Mouse (Mus musculus) liver, adult 2 months (tissue): ENCODE data around the gene Pparg. TPM values are rescaled to one million over a fixed set of nuclear protein-coding genes. Genes with fewer than 3 reads are reported as not detected.
A peak's percentile ranks its signal among the peaks of the same experiment; 100 is the strongest.

ENCODE experiments used
- DNase-seq: peaks from one replicate; pipeline ENCODE4 v3.0.0-alpha.2; 2011; ENCODE audit warnings: low read depth, low spot score; ENCODE audit errors: extremely low read depth
- H3K27ac ChIP-seq: fragments of 200-500 bp; replicated peaks from 2 replicates; pipeline ENCODE4 v1.5.1; 2012; ENCODE audit warnings: low read depth, mild to moderate bottlenecking, control low read depth, inconsistent platforms, low read length; ENCODE audit not compliant: insufficient read depth
- H3K27me3 ChIP-seq: fragments of 200-500 bp; 2 replicates; pipeline ENCODE4 v1.6.1; 2012; ENCODE audit warnings: mild to moderate bottlenecking, moderate library complexity, low read length, inconsistent platforms; ENCODE audit not compliant: control insufficient read depth, insufficient read depth
- H3K36me3 ChIP-seq: fragments of 200-500 bp; 2 replicates; pipeline ENCODE4 v1.6.1; 2012; ENCODE audit warnings: low read length, inconsistent platforms; ENCODE audit not compliant: control insufficient read depth, insufficient read depth
- H3K4me1 ChIP-seq: fragments of 200-500 bp; 2 replicates; pipeline ENCODE4 v1.6.1; 2011; ENCODE audit warnings: low read length; ENCODE audit not compliant: control insufficient read depth, insufficient read depth
- H3K4me3 ChIP-seq: fragments of 200-500 bp; 2 replicates; pipeline ENCODE4 v1.5.1; 2011; ENCODE audit warnings: low read depth, mild to moderate bottlenecking, control low read depth, low read length, moderate library complexity; ENCODE audit not compliant: insufficient read depth
- H3K79me2 ChIP-seq: fragments of 200-500 bp; 2 replicates; pipeline ENCODE4 v1.6.1; 2012; ENCODE audit warnings: inconsistent platforms, mild to moderate bottlenecking, low read length, moderate library complexity; ENCODE audit not compliant: control insufficient read depth, insufficient read depth
- H3K9ac ChIP-seq: fragments of 200-500 bp; 2 replicates; pipeline ENCODE4 v1.6.1; 2012; ENCODE audit warnings: low read depth, mild to moderate bottlenecking, control low read depth, inconsistent platforms, low read length
- CTCF ChIP-seq: fragments of 200-500 bp; IDR thresholded peaks from 2 replicates; pipeline ENCODE4 v1.5.1; 2011; ENCODE audit warnings: low read depth, low read length, control low read depth
- POLR2A ChIP-seq: fragments of 200-500 bp; IDR thresholded peaks from 2 replicates; pipeline ENCODE4 v1.6.1; 2011; ENCODE audit warnings: low read length, control low read depth; ENCODE audit not compliant: insufficient read depth; ENCODE audit errors: extremely low read depth
- WGBS: fragments of 180-500 bp; shearing (Covaris S2); methylation state at CpG from one replicate; pipeline ENCODE4 v1.1.7; 2018; 5-methylcytosine and 5-hydroxymethylcytosine counted together
- polyA plus RNA-seq: library from polyadenylated mRNA; depleted of rRNA; stranded (reverse); fragments of >200 nt; gene quantifications from 2 replicates; pipeline ENCODE4 v1.2.3, GENCODE M21; 2012
- total RNA-seq: library from RNA; depleted of rRNA; stranded (reverse); fragments of >200 nt; gene quantifications from 2 replicates; pipeline ENCODE4 v1.2.3, GENCODE M21; 2014

Gene Pparg
- total and polyA plus RNA-seq, 2 experiments: 6.2 to 8.9 TPM

DNA sequence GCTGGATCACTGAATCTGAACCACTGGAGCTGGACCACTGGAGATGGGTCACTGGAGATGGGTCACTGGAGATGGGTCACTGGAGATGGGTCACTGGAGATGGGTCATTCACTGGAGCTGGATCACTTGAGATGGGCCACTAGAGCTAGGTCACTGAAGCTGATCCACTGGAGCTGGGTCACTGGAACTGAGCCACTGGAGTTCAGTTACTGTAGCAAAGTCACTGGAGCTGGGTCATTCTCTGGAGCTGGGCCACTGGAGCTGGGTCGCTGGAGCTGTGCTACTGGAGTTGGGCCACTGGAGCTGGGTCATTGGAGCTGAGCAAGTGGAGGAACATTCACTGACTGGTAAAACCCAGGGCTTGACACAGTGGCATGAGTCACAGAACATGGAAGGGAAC, 145.7 kb downstream of the Pparg start:
- Histone ChIP-seq H3K36me3 (no peaks in the 10 kb centered on the region), H3K79me2 (no peaks in the 10 kb centered on the region), H3K9ac (no peak overlapping the region), H3K27me3 (no peaks in the 10 kb centered on the region), H3K4me1 (0 out of 2 replicates have a peak, but pooled peaks cover 2% of the 10 kb centered on the region), H3K27ac (no peak overlapping the region), H3K4me3 (no peak overlapping the region)
- peak; percentile 62 for DNase-seq
- 47% methylated on average over 1 of the region's 1 CpGs for WGBS
- no peak for TF ChIP-seq CTCF
- no peak for TF ChIP-seq POLR2A

GRCm38 (mm10) chr6:115511447-115511846, 150.7 kb downstream of the Pparg start:
- TF ChIP-seq POLR2A (no peak), CTCF (no peak)
- H3K27ac ChIP-seq: no peak overlapping the region
- peak; percentile 84 for DNase-seq

GRCm38 (mm10) chr6:115513207-115513606, 152.5 kb downstream of the Pparg start:
- no peak for DNase-seq
- TF ChIP-seq CTCF (no peak), POLR2A (no peak)
- H3K9ac ChIP-seq: no peak overlapping the region
- H3K4me1 ChIP-seq: peaks cover 2% of the 10 kb centered on the region; the same call in 1 of the 2 replicates
- no peaks in the 10 kb centered on the region for H3K27me3 ChIP-seq
- 95% methylated on average over 4 of the region's 4 CpGs for WGBS
- H3K4me3 ChIP-seq: no peak overlapping the region
- no peaks in the 10 kb centered on the region for H3K79me2 ChIP-seq
- no peak overlapping the region for H3K27ac ChIP-seq
- H3K36me3 ChIP-seq: no peaks in the 10 kb centered on the region

More at GRCm38 (mm10) chr6:115511447-115511846, 150.7 kb downstream of the Pparg start:
- no peaks in the 10 kb centered on the region for H3K79me2 ChIP-seq
- no peaks in the 10 kb centered on the region for H3K27me3 ChIP-seq
- H3K9ac ChIP-seq: no peak overlapping the region
- H3K4me3 ChIP-seq: no peak overlapping the region
- H3K4me1 ChIP-seq: peaks cover 2% of the 10 kb centered on the region; the same call in 1 of the 2 replicates
- 50% methylated on average over 3 of the region's 3 CpGs for whole genome bisulfite sequencing
- no peaks in the 10 kb centered on the region for H3K36me3 ChIP-seq

DNA sequence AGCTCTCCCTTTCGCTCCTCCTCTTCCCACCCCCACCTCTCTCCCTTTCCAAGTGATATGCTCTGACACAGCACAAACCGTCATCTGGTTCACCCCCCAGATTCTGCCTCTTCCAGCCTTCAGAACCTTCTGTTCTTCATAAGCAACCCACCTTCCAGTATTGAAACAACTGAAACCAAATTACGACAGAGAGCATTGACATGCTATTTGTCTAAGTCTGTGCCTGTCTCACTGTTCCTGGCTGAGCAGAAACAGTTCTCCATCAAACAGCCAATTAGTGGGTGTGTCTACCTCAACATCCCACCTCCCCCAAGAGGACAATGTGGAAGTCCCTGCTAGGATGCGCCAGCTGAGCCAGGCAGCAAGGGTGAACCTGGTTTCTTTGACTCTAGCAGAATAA, 157.2 kb downstream of the Pparg start:
- Histone ChIP-seq H3K27ac (no peak overlapping the region), H3K4me3 (no peak overlapping the region), H3K9ac (no peak overlapping the region)

GRCm38 (mm10) chr6:115518352-115518751, 157.6 kb downstream of the Pparg start:
- TF ChIP-seq CTCF (no peak), POLR2A (no peak)
- DNase-seq: no peak
- Histone ChIP-seq H3K4me3 (no peak overlapping the region), H3K9ac (no peak overlapping the region), H3K79me2 (no peaks in the 10 kb centered on the region), H3K4me1 (peaks cover under 1% of the 10 kb centered on the region), H3K27ac (no peak overlapping the region), H3K27me3 (no peaks in the 10 kb centered on the region; the same call in 1 of the 2 replicates), H3K36me3 (no peaks in the 10 kb centered on the region)
- WGBS: 89% methylated on average over 2 of the region's 2 CpGs

More for the DNA sequence above, 157.2 kb downstream of the Pparg start:
- no peak for TF ChIP-seq POLR2A
- TF ChIP-seq CTCF: no peak
- WGBS: 78% methylated on average over 4 of the region's 4 CpGs
- Histone ChIP-seq H3K79me2 (no peaks in the 10 kb centered on the region), H3K4me1 (no peaks in the 10 kb centered on the region), H3K27me3 (no peaks in the 10 kb centered on the region; the same call in 1 of the 2 replicates), H3K36me3 (no peaks in the 10 kb centered on the region)
- DNase-seq: no peak

GRCm38 (mm10) chr6:115519275-115519699, 158.5 kb downstream of the Pparg start:
- no peak for TF ChIP-seq POLR2A
- H3K4me3 ChIP-seq: no peak overlapping the region
- no peak for DNase-seq
- H3K27ac ChIP-seq: no peak overlapping the region
- 75% methylated on average over 12 of the region's 12 CpGs for WGBS
- H3K27me3 ChIP-seq: no peaks in the 10 kb centered on the region; the same call in 1 of the 2 replicates
- H3K4me1 ChIP-seq: peaks cover 2% of the 10 kb centered on the region
- no peak overlapping the region for H3K9ac ChIP-seq
- H3K79me2 ChIP-seq: no peaks in the 10 kb centered on the region
- H3K36me3 ChIP-seq: no peaks in the 10 kb centered on the region
